Mouse (Mus musculus) neural tube, embryonic 13.5 days (tissue): ENCODE measurements around the gene St6galnac4. TPM values are rescaled to one million over a fixed set of nuclear protein-coding genes. Genes with fewer than 3 reads are reported as not detected.

Experiments
- ATAC-seq: fragments of 200-750 bp; cut with Nextera tagmentation; 2 replicates; pipeline ENCODE4 v1.8.0; 2017; ENCODE audit warnings: low read depth, mild to moderate bottlenecking, moderate TSS enrichment, moderate library complexity
- H3K27ac ChIP-seq: fragments of 300-500 bp; sonication (generic); replicated peaks from 2 replicates; pipeline ENCODE4 v1.5.1; 2015; ENCODE audit warnings: moderate library complexity, mild to moderate bottlenecking, inconsistent platforms
- H3K27me3 ChIP-seq: fragments of 300-500 bp; sonication (generic); 2 replicates; pipeline ENCODE4 v1.6.1; 2015; ENCODE audit warnings: mild to moderate bottlenecking, inconsistent platforms
- H3K36me3 ChIP-seq: fragments of 300-500 bp; sonication (generic); 2 replicates; pipeline ENCODE4 v1.6.1; 2015; ENCODE audit warnings: mild to moderate bottlenecking, inconsistent platforms
- H3K4me1 ChIP-seq: fragments of 300-500 bp; sonication (generic); replicated peaks from 2 replicates; pipeline ENCODE4 v1.6.1; 2015; ENCODE audit warnings: inconsistent platforms
- H3K4me2 ChIP-seq: fragments of 300-500 bp; sonication (generic); 2 replicates; pipeline ENCODE4 v1.6.1; 2015; ENCODE audit warnings: inconsistent platforms, mild to moderate bottlenecking, moderate library complexity
- H3K4me3 ChIP-seq: fragments of 300-500 bp; sonication (generic); 2 replicates; pipeline ENCODE4 v1.5.1; 2015; ENCODE audit warnings: mild to moderate bottlenecking, inconsistent platforms
- H3K9ac ChIP-seq: fragments of 300-500 bp; sonication (generic); 2 replicates; pipeline ENCODE4 v1.6.1; 2015; ENCODE audit warnings: moderate library complexity, mild to moderate bottlenecking, inconsistent platforms
- H3K9me3 ChIP-seq: fragments of 300-500 bp; sonication (generic); 2 replicates; pipeline ENCODE4 v1.6.1; 2016; ENCODE audit warnings: inconsistent platforms
- WGBS: fragments of 180-500 bp; shearing (Covaris S2); methylation state at CpG from one replicate; pipeline ENCODE4 v1.1.7; 2015; 5-methylcytosine and 5-hydroxymethylcytosine counted together
- polyA plus RNA-seq: library from polyadenylated mRNA; unstranded; fragments of >200 nt; fragmentation: Nextera tagmentation; extraction: Ambion mirVana; gene quantifications from 2 replicates; pipeline ENCODE4 v1.2.1, GENCODE M21; 2015

The St6galnac4 gene
- polyA plus RNA-seq, 1 experiment from 2014 or later, result 25.3 TPM

- Histone ChIP-seq H3K4me2 (peak overlapping the region; percentile 90), H3K27ac (no peak overlapping the region), H3K9me3 (no peaks in the 10 kb centered on the region), H3K4me3 (peak overlapping the region; percentile 71), H3K9ac (peak overlapping the region; percentile 80), H3K36me3 (no peaks in the 10 kb centered on the region), H3K4me1 (peaks cover 39% of the 10 kb centered on the region), H3K27me3 (peaks cover 9% of the 10 kb centered on the region; the same call in 1 of the 2 replicates)
- 11% methylated on average over 55 of the region's 55 CpGs for WGBS
- peak; percentile 86 for ATAC-seq
These were observed 19.6 kb downstream of the St6galnac4 start for GRCm38 (mm10) chr2:32606161-32607142.

- H3K4me3 ChIP-seq, result peak overlapping the region; percentile 71
- peaks cover 39% of the 10 kb centered on the region for H3K4me1 ChIP-seq
- peak overlapping the region; percentile 90 for H3K4me2 ChIP-seq
- no peaks in the 10 kb centered on the region for H3K36me3 ChIP-seq
- peaks cover 9% of the 10 kb centered on the region; the same call in 1 of the 2 replicates for H3K27me3 ChIP-seq
- no peaks in the 10 kb centered on the region for H3K9me3 ChIP-seq
- peak; percentile 64 for ATAC-seq
- WGBS, result 7% methylated on average over 34 of the region's 34 CpGs
- peak overlapping the region; percentile 80 for H3K9ac ChIP-seq
- 0 out of 2 replicates have a peak overlapping the region, but pooled peaks have one; percentile 18 for H3K27ac ChIP-seq
These were observed 20.5 kb downstream of the St6galnac4 start for GRCm38 (mm10) chr2:32607262-32607947.

- peak; percentile 44 for ATAC-seq
- H3K27ac ChIP-seq, result 0 out of 2 replicates have a peak overlapping the region, but pooled peaks have one; percentile 28
- 9% methylated on average over 25 of the region's 25 CpGs for WGBS
- H3K4me3 ChIP-seq, result peak overlapping the region; percentile 71
- peaks cover 9% of the 10 kb centered on the region; the same call in 1 of the 2 replicates for H3K27me3 ChIP-seq
- no peaks in the 10 kb centered on the region for H3K9me3 ChIP-seq
- H3K36me3 ChIP-seq, result peaks cover 2% of the 10 kb centered on the region; the same call in 1 of the 2 replicates
- H3K9ac ChIP-seq, result peak overlapping the region; percentile 52
- H3K4me2 ChIP-seq, result peak overlapping the region; percentile 90
- H3K4me1 ChIP-seq, result peaks cover 35% of the 10 kb centered on the region
These were observed 21.4 kb downstream of the St6galnac4 start for GRCm38 (mm10) chr2:32608141-32608777.

DNA sequence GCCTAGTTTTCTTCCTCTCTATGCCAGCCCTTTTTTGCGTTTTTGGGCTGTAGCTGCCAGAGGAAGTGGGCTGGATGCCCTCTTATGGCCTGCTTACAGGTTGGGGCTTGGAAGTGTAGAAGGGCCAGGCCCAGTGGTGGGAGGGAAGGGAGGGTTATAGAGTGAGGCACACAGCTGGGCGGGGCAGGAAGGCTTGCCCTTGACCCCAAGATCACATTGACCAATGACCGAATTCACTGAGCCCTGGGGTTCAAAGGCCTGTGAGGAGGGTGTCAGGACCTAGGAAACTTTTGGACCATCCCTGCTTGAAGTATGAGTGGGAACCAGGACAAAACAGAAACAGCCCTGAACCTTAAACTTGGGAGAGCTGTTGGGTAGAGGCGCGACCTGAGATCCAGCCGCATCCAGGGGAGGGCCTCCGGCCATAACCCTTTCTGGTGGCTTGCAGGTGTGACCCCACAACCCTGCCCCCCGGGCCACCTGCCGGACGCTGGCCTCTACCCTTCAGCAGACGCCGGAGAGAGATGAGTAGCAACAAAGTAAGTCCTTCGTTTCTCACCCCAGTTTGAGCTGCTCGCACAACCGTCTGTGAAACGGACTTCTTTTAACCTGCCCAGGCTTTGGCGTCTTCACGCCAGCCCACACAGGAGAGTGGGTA, 22.0 kb downstream of the St6galnac4 start:
- Histone ChIP-seq H3K4me2 (peak overlapping the region; percentile 90), H3K27ac (0 out of 2 replicates have a peak overlapping the region, but pooled peaks have one; percentile 28), H3K4me3 (peak overlapping the region; percentile 71), H3K9me3 (no peaks in the 10 kb centered on the region), H3K27me3 (peaks cover 9% of the 10 kb centered on the region; the same call in 1 of the 2 replicates), H3K9ac (peak overlapping the region; percentile 52), H3K4me1 (peaks cover 35% of the 10 kb centered on the region), H3K36me3 (peaks cover 8% of the 10 kb centered on the region; the same call in 1 of the 2 replicates)
- 37% methylated on average over 18 of the region's 18 CpGs for WGBS
- ATAC-seq, result no peak

DNA sequence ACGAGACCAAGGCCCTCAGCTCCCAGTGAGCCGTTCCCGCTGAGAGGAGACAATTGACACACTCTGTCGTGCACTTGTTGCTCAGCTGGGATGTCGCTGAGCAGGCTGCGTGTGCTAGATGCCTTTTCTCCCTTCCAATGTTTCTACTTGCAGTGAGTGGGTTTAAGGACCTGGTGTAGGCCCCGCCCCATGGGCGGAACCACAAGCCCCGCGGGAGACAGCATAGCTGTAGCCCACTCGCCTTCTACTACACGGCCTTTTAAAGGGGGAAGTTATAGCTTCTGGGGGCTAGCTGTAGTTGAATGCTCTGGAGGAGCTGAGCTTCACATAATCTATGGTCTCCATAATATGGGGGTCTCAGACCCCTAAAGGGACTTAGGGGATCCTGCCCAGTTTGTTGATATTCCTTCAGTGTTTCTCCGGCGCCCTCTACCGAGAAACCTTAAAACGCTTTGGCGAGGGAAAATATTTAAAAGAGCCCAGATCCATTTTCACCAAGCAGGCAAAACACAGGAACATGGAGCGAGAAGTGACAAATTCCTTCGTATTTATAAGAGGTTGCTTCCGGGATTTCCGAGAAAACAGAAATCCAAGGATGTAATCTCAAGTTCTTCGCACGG, 23.8 kb downstream of the St6galnac4 start:
- peaks cover 35% of the 10 kb centered on the region for H3K4me1 ChIP-seq
- WGBS, result 14% methylated on average over 23 of the region's 23 CpGs
- H3K4me3 ChIP-seq, result peak overlapping the region; percentile 35
- H3K36me3 ChIP-seq, result peaks cover 19% of the 10 kb centered on the region; the same call in 1 of the 2 replicates
- no peak overlapping the region for H3K27ac ChIP-seq
- H3K27me3 ChIP-seq, result peaks cover 9% of the 10 kb centered on the region; the same call in 1 of the 2 replicates
- no peak for ATAC-seq
- peak overlapping the region; percentile 52 for H3K4me2 ChIP-seq
- H3K9ac ChIP-seq, result 0 out of 2 replicates have a peak overlapping the region, but pooled peaks have one; percentile 18
- no peaks in the 10 kb centered on the region for H3K9me3 ChIP-seq

GRCm38 (mm10) chr2:32612274-32612673, 25.4 kb downstream of the St6galnac4 start:
- 64% methylated on average over 26 of the region's 26 CpGs for WGBS
- H3K4me3 ChIP-seq, result no peak overlapping the region
- H3K36me3 ChIP-seq, result peaks cover 24% of the 10 kb centered on the region; the same call in 1 of the 2 replicates
- no peak overlapping the region for H3K9ac ChIP-seq
- no peaks in the 10 kb centered on the region for H3K9me3 ChIP-seq
- no peak overlapping the region for H3K27ac ChIP-seq
- H3K27me3 ChIP-seq, result peaks cover 9% of the 10 kb centered on the region; the same call in 1 of the 2 replicates
- peaks cover 28% of the 10 kb centered on the region for H3K4me1 ChIP-seq
- H3K4me2 ChIP-seq, result no peak overlapping the region
- no peak for ATAC-seq

- WGBS, result 92% methylated on average over 1 of the region's 1 CpGs
These were observed 30.2 kb downstream of the St6galnac4 start for GRCm38 (mm10) chr2:32617109-32617508.

GRCm38 (mm10) chr2:32617601-32618000, 30.7 kb downstream of the St6galnac4 start:
- H3K4me1 ChIP-seq, result peaks cover 39% of the 10 kb centered on the region
- H3K36me3 ChIP-seq, result peaks cover 27% of the 10 kb centered on the region; the same call in 1 of the 2 replicates
- ATAC-seq, result no peak
- no peak overlapping the region for H3K27ac ChIP-seq
- H3K9me3 ChIP-seq, result no peaks in the 10 kb centered on the region
- no peaks in the 10 kb centered on the region for H3K27me3 ChIP-seq
- WGBS, result 95% methylated on average over 4 of the region's 4 CpGs
- no peak overlapping the region for H3K9ac ChIP-seq
- no peak overlapping the region for H3K4me2 ChIP-seq
- H3K4me3 ChIP-seq, result no peak overlapping the region

More at GRCm38 (mm10) chr2:32617109-32617508, 30.2 kb downstream of the St6galnac4 start:
- no peak overlapping the region for H3K9ac ChIP-seq
- no peak for ATAC-seq
- no peak overlapping the region for H3K4me2 ChIP-seq
- H3K36me3 ChIP-seq, result peaks cover 27% of the 10 kb centered on the region; the same call in 1 of the 2 replicates
- no peaks in the 10 kb centered on the region for H3K27me3 ChIP-seq
- no peak overlapping the region for H3K27ac ChIP-seq
- H3K4me1 ChIP-seq, result peaks cover 39% of the 10 kb centered on the region
- H3K9me3 ChIP-seq, result no peaks in the 10 kb centered on the region
- H3K4me3 ChIP-seq, result no peak overlapping the region

GRCm38 (mm10) chr2:32618051-32618450, 31.2 kb downstream of the St6galnac4 start:
- 47% methylated on average over 9 of the region's 9 CpGs for WGBS
- H3K4me3 ChIP-seq, result no peak overlapping the region
- no peak overlapping the region for H3K27ac ChIP-seq
- H3K4me1 ChIP-seq, result peaks cover 39% of the 10 kb centered on the region
- no peak overlapping the region for H3K9ac ChIP-seq
- no peak for ATAC-seq
- H3K4me2 ChIP-seq, result no peak overlapping the region
- no peaks in the 10 kb centered on the region for H3K27me3 ChIP-seq
- no peaks in the 10 kb centered on the region for H3K9me3 ChIP-seq
- H3K36me3 ChIP-seq, result peaks cover 26% of the 10 kb centered on the region; the same call in 1 of the 2 replicates

DNA sequence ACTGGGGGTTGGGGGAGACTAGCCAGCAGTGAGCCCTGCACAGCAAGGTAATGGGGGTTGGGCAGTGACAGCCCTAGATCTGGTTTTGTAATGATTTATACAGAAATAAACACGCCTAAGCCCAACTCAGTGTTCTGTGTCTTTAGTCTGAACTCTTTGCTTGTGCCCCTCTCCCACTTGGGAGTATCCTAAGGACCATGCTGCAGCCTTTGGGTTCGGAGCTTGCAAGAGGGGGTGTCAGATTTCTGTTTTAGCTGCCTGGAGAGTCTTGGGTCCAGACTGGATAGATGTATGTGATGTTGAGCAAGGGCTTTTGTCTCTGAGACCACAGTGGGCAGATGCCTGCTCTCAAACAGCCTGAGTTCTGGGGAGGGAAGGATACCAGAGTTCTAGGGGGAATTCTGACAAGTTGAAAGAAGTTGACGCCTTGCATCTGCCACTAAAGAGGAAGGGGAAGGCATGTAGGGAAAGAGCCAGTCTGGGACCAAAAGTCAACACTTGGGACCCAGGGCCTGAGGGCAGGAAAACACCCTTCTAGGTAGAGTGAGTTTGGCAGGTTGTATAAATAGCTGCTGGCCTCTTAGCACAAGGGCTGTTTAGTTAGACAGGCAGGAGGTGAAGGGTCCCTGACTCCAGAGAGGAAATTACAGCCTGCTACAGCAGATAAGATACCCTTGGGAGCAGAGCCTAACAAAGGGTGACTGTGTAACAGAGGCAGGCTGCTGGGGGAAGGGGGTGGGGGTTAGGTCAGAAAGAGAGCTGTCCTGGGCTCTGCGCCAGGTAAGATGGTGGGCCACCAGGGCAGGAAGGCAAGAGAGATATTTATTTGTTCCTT, 34.0 kb downstream of the St6galnac4 start:
- ATAC-seq, result peak; percentile 25; the same call in 1 of the 2 replicates
- 37% methylated on average over 4 of the region's 4 CpGs for WGBS
- Histone ChIP-seq H3K4me1 (peaks cover 54% of the 10 kb centered on the region), H3K27ac (peak overlapping the region; percentile 73), H3K36me3 (0 out of 2 replicates have a peak, but pooled peaks cover 8% of the 10 kb centered on the region), H3K4me2 (no peak overlapping the region), H3K27me3 (no peaks in the 10 kb centered on the region), H3K9me3 (no peaks in the 10 kb centered on the region), H3K9ac (peak overlapping the region; percentile 38; the same call in 1 of the 2 replicates), H3K4me3 (no peak overlapping the region)
